Mouse (Mus musculus): ENCODE results near the gene Olfr616.
"Not testable (repeated sequence)": the region's sequence is repeated elsewhere in the genome, so short reads cannot be mapped to it uniquely, and the experiment has no call there.

Olfr616 gene

GRCm38 (mm10) chr7:103569043-103569442 is at the start of gene Olfr616:
Olfr616 (minus strand) TSS chr7:103569143.
- no peak for DNase-seq

GRCm38 (mm10) chr7:103612434-103612833 is 43.5 kb upstream of the Olfr616 start, which contains the start of gene Olfr620:
Olfr620 (minus strand) TSS chr7:103612534.
- DNase-seq = no peak

GRCm38 (mm10) chr7:103607425-103607824 is 38.5 kb upstream of the Olfr616 start:
- no peak for DNase-seq

GRCm38 (mm10) chr7:103600275-103600674 is 31.3 kb upstream of the Olfr616 start, which contains the start of gene Olfr619:
Olfr619 (plus strand) TSS chr7:103600575.
- no peak for DNase-seq

GRCm38 (mm10) chr7:103589803-103590202 is 20.9 kb upstream of the Olfr616 start, which contains the start of gene Olfr618:
Olfr618 (plus strand) TSS chr7:103590103.
- DNase-seq = no peak

- no peak for DNase-seq
Measured at GRCm38 (mm10) chr7:103572761-103573160, 3.8 kb upstream of the Olfr616 start, which contains the start of gene Olfr617. Olfr617 (plus strand) TSS chr7:103573061.

GRCm38 (mm10) chr7:103555779-103556178 is 13.2 kb downstream of the Olfr616 start, which contains the start of gene Olfr615:
Olfr615 (plus strand) TSS chr7:103556079.
- no peak for DNase-seq

- DNase-seq = no peak
Measured at GRCm38 (mm10) chr7:103547774-103548173, 21.2 kb downstream of the Olfr616 start, which contains the start of gene Olfr613. Olfr613 (plus strand) TSS chr7:103548074.

- DNase-seq = not testable (repeated sequence)
Measured at GRCm38 (mm10) chr7:103542617-103543016, 26.3 kb downstream of the Olfr616 start, which contains the start of gene Olfr612. Olfr612 (minus strand) TSS chr7:103542717.

- DNase-seq = not testable (repeated sequence)
Measured at GRCm38 (mm10) chr7:103520746-103521145, 48.2 kb downstream of the Olfr616 start, which contains the start of gene Olfr611. Olfr611 (minus strand) TSS chr7:103520846.
